Mouse (Mus musculus): Measurements from ENCODE around the gene Wdr70.
A peak's percentile ranks its signal among the peaks of the same experiment; 100 is the strongest.
"Not testable (repeated sequence)": the region's sequence is repeated elsewhere in the genome, so short reads cannot be mapped to it uniquely, and the experiment has no call there.

The Wdr70 gene

GRCm38 (mm10) chr15:8098774-8099749, at the start of gene Wdr70:
Gene Wdr70, minus strand, starts transcription at chr15:8099209.
- DNase-seq, result peak; percentile 99

- no peak for DNase-seq
Observed at GRCm38 (mm10) chr15:8135606-8136005, 36.6 kb upstream of the Wdr70 start.

GRCm38 (mm10) chr15:8131761-8132160, 32.8 kb upstream of the Wdr70 start:
- peak; percentile 24 for DNase-seq

- DNase-seq, result peak; percentile 42
Observed at GRCm38 (mm10) chr15:8131268-8131667, 32.3 kb upstream of the Wdr70 start.

GRCm38 (mm10) chr15:8129281-8129680, 30.3 kb upstream of the Wdr70 start:
- peak; percentile 28 for DNase-seq

GRCm38 (mm10) chr15:8109782-8110181, 10.8 kb upstream of the Wdr70 start:
- peak; percentile 6 for DNase-seq

- peak; percentile 99 for DNase-seq
Observed at GRCm38 (mm10) chr15:8108966-8109743, 10.1 kb upstream of the Wdr70 start, which contains the start of gene Nup155. Gene Nup155, plus strand, starts transcription at chr15:8109273.

- no peak for DNase-seq
Observed at GRCm38 (mm10) chr15:8108360-8108965, 9.5 kb upstream of the Wdr70 start.

- DNase-seq, result peak; percentile 34
Observed at GRCm38 (mm10) chr15:8101975-8102542, 3.0 kb upstream of the Wdr70 start.

- peak; percentile 89 for DNase-seq
Observed at GRCm38 (mm10) chr15:8097853-8098252, 1.2 kb downstream of the Wdr70 start.

GRCm38 (mm10) chr15:8092668-8093067, 6.3 kb downstream of the Wdr70 start:
- DNase-seq, result not testable (repeated sequence)

GRCm38 (mm10) chr15:8090685-8091084, 8.3 kb downstream of the Wdr70 start:
- no peak for DNase-seq

- DNase-seq, result no peak
Observed at GRCm38 (mm10) chr15:8088715-8089114, 10.3 kb downstream of the Wdr70 start.

GRCm38 (mm10) chr15:8087293-8087692, 11.7 kb downstream of the Wdr70 start:
- DNase-seq, result no peak

- no peak for DNase-seq
Observed at GRCm38 (mm10) chr15:8082139-8082538, 16.9 kb downstream of the Wdr70 start.

- peak; percentile 13 for DNase-seq
Observed at GRCm38 (mm10) chr15:8073159-8073558, 25.9 kb downstream of the Wdr70 start.

GRCm38 (mm10) chr15:8065221-8065620, 33.8 kb downstream of the Wdr70 start:
- DNase-seq, result no peak

GRCm38 (mm10) chr15:8051177-8051576, 47.8 kb downstream of the Wdr70 start:
- DNase-seq, result no peak

GRCm38 (mm10) chr15:8039834-8040233, 59.2 kb downstream of the Wdr70 start:
- no peak for DNase-seq

GRCm38 (mm10) chr15:8038457-8038856, 60.6 kb downstream of the Wdr70 start:
- no peak for DNase-seq

GRCm38 (mm10) chr15:8037825-8038224, 61.2 kb downstream of the Wdr70 start:
- no peak for DNase-seq

- no peak for DNase-seq
Observed at GRCm38 (mm10) chr15:8031211-8031610, 67.8 kb downstream of the Wdr70 start.

GRCm38 (mm10) chr15:8030643-8031042, 68.4 kb downstream of the Wdr70 start:
- DNase-seq, result no peak
